Mouse (Mus musculus) natural killer cell, adult 2 months (primary cell): ENCODE data around the gene Gm20388.

Source experiments
- DNase-seq, 2 experiments: peaks; one replicate each; pipeline ENCODE4 v3.0.0; 2022; ENCODE audit warnings: low spot score in 2 of 2

Gm20388 gene

GRCm38 (mm10) chr8:124316466-124317136 lies 4406.0 kb downstream of the Gm20388 start:
- no peak for DNase-seq

DNA sequence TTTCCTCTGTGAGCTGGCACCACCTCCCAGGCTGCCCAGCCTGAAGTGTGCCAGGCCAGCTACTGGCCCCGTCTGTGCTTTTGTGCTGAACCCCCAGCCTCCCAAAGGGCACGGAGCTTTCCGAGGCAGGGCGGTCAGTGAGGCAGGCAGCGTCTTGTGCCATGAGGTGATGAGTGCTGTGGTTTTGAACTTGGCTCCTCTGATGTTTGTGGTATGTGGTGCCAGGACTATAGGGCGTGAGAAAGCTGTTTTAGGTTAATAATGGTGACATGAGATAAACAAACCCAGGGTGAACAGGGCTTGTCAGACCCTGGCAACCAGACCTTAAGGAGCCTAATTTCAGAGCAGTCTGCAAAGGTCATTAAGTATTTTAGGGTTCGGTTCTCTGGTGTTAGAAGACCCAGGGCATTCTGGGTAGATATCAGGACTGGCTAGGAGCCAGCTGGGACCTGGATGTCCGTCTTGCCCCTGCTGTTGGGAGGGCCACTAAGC lies 4406.6 kb downstream of the Gm20388 start:
- peak; percentile 67 to 78 for DNase-seq

GRCm38 (mm10) chr8:124317821-124318220 lies 4407.2 kb downstream of the Gm20388 start:
- DNase-seq = peak; percentile 72 to 84

- DNase-seq = peak; percentile 13 to 21
Observed at GRCm38 (mm10) chr8:124318612-124319315, 4408.1 kb downstream of the Gm20388 start.

GRCm38 (mm10) chr8:124319316-124319652 lies 4408.6 kb downstream of the Gm20388 start:
- peak; percentile 23 to 55 for DNase-seq

DNA sequence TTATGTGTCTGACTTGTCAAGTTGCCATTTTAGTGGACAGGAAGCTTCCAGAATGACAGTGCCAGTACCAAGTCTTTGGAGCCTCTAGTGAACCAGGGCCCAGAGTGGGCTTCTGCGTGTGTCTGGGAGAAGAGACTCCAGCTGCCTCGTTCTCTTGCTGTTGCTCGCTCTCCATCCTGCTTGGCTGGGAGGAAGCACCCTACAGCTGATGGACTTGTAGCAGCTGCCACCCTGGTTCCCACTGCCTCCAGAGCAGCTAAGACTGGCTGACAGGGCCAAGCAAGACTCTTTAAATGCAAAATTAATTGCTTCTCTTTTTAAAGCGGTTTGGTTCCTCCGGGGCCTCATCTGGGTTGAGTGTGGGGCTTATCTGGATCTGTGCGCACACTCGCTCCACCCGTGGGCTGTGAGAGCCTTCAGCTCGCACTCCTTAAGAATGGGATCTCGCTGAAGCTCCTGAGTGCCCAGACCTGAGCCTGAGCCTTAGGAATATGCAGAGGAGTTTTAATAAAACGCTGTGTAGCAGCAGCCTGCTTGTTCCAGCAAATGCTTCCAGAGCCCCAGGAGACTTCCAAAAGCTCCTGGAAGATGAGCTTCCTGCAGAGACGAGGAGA lies 4410.7 kb downstream of the Gm20388 start:
- no peak for DNase-seq

DNA sequence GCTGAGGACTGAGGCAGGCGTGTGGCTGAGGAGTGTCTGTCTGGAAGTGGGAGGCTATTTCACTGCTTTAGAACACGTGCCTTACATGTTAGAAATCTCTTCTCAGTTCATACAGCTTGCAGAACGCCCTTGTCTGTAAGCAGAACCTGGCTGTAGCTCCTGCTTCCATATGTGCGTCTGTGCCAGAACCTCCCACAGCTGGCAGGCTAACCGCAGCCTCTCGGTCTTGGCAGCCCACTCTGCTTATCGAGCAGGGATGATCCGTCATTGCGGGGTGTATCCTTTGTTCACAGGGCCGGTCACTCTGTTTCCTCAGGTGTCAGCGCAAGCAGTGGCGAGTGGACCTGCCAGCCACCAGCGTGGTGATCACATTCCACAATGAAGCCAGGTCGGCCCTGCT lies 4412.7 kb downstream of the Gm20388 start:
- DNase-seq = no peak

- no peak for DNase-seq
Observed at GRCm38 (mm10) chr8:124328259-124328658, 4417.6 kb downstream of the Gm20388 start.

GRCm38 (mm10) chr8:124329690-124330089 lies 4419.0 kb downstream of the Gm20388 start:
- no peak for DNase-seq

GRCm38 (mm10) chr8:124330433-124330832 lies 4419.8 kb downstream of the Gm20388 start:
- no peak for DNase-seq

DNA sequence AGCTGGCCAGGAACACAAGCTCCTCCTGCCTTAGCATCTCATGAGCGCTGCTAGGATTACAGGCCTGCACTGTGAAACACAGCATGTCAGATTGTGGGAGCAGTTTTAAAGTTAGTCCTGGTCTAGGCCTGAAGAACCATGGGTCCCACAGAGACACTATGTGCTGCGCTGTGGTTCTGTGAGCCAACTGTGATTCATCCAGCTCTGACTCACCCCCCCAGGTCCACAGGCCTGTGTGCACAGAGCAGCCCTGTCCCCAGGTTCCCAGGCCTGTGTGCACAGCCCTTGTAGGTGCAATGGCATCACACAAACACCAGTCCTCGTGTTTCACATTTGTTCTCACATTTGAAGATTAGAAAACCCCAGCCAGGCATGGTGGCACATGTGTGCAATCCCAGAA lies 4420.5 kb downstream of the Gm20388 start:
- no peak for DNase-seq

GRCm38 (mm10) chr8:124331706-124332105 lies 4421.1 kb downstream of the Gm20388 start:
- DNase-seq = no peak

DNA sequence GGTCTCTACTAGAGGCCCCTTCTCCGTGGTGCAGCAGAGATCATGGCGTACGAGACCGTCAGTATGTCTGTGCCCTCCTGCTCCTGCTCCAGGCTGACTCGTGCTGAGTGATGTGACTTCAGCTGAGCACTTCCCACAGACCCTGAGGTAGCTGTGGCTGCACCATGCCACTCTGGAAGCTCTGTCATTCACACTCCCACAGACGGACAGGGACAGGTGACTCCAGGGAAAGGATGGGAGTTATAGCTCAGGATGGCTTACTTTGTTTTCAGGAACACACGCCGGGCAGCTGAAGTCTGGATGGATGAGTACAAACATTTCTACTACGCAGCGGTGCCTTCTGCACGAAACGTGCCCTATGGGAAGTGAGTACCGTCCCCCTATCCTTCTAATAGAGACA lies 4425.7 kb downstream of the Gm20388 start:
- DNase-seq = no peak

DNA sequence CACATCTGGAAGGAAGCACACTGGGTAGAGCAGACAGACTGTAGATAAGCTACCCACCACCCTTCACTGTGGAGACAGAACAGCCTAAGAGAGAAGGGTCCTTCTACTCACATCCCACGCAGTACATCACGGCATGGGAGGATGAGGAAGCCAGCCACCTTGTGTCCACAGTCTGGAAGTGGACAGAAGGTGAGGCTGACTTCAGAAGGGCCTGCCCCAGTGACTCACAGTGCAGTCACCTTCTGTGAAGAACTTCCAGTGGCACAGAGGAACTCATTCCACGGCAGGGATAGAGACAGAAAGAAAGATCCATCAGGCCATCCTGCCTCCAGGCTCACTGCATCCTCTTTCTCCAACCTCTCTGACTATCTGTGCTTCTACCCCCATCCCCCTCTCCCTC lies 4429.1 kb downstream of the Gm20388 start:
- no peak for DNase-seq

GRCm38 (mm10) chr8:124340360-124341068 lies 4429.9 kb downstream of the Gm20388 start:
- DNase-seq = no peak

- DNase-seq = no peak
Observed at GRCm38 (mm10) chr8:124343151-124343550, 4432.5 kb downstream of the Gm20388 start.

DNA sequence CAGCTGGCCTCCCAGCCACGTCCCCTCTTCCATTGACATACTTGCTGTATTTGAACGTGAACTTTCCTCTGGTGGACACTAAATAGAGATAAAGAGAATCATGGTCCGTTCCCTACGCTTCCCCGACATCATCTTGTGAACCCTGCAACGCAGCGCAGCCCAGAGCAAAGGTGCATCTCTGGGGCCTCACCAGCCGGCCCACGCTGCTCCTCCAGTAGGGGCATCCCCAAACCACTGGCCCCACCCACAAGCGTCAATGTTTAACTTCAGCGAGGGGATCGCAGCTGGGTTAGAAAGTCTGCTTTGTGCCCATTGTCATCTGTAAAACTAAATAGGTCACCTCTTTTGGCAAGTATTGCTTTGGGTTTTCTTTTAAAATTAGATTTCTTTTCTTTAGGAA lies 4433.4 kb downstream of the Gm20388 start:
- peak; percentile 40 to 54 for DNase-seq

- peak; percentile 29 to 45 for DNase-seq
Observed at GRCm38 (mm10) chr8:124345098-124345497, 4434.5 kb downstream of the Gm20388 start.

DNA sequence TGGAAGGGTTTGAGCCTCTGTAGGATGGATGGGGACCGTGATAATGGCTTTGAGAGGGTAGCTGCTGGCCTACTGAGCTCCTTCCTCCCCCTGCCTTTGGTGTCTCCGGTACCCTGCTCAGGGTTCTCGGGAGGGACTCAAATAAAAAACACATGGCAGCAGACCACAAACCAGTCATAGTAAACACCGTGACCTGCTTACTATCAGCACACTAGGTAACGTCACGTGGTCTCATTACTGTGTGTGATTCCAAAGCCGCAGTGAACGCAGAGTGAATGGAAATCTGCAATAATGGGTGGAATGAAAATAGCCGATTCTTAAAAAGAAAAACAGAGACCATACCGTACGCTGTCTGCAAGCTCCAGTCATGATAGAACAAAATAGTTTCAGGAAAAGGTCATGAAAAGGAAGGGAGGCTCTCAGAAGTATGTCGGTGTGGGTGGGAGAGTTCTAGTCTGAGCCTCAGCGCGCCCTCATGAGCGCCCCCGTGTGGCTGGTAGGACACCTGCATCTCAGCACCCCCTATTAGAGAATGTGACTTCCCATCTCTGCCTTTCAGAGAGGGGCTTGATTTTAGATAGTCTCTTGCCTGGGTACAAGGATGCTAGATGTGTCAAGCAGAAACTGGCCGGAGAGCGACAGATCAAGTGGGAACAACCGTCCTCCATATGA lies 4436.3 kb downstream of the Gm20388 start:
- DNase-seq = peak; percentile 40 to 59

GRCm38 (mm10) chr8:124348087-124348486 lies 4437.4 kb downstream of the Gm20388 start:
- DNase-seq = no peak

DNA sequence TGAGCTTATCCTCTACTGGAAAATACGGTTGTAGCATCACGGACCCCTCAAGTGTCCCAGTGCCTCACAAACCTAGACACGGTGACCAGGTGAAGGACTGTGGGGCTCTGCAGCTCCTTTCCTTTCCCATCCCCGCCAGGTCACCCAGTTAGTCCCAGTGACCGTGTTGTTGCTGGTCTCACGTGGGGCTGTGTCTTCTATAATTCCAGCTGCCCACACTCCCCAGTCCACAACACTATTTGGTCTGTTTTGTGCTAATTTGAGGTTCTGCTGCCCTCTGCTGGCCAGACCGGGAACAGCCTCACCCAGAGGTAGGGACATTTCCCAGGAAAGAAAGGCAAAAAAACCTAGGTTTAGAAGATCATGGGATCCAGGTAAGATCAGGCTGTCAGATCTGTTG lies 4439.0 kb downstream of the Gm20388 start:
- peak; percentile 65 to 72 for DNase-seq

DNA sequence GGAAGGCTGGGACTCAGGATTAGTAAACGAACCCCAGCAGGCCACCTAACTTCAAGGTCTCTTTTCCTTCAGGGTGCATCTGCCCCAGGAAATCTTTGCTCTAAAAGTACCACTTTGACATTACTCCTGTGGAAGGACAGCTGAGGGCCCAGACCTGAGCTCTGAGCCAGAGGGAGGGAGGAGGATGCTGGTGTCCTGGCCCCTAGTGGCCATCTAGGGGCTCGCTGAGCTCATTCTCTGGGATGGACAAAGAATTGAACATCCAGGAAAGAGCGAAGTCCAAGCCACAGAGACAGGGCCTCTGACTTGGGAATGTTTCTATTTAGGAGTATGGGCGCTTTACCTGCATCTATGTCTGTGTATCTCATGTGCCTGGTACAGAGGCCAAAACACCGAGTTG lies 4441.0 kb downstream of the Gm20388 start:
- no peak for DNase-seq
